Mouse (Mus musculus) heart, adult 2 months (tissue): ENCODE measurements at regions not wholly inside any gene's neighbourhood (a gene's known extent, or its start where the extent isn't known, plus 50 kb on each side); places are given as distances from the start of the nearest gene placed in this dataset.
A peak's percentile ranks its signal among the peaks of the same experiment; 100 is the strongest.

ENCODE experiments used
- DNase-seq, 2 experiments: peaks; one replicate each; pipeline ENCODE4 v3.0.0; 2021
- H3K27ac ChIP-seq: fragments of 200-600 bp; 2 replicates; pipeline ENCODE4 v1.8.1; 2022
- H3K27me3 ChIP-seq: fragments of 200-500 bp; 2 replicates; pipeline ENCODE4 v1.6.1; 2012; ENCODE audit warnings: mild to moderate bottlenecking, low read length, inconsistent platforms, mixed read lengths; ENCODE audit not compliant: control insufficient read depth, insufficient read depth
- H3K36me3 ChIP-seq: fragments of 200-500 bp; 2 replicates; pipeline ENCODE4 v1.6.1; 2012; ENCODE audit warnings: low read length, inconsistent platforms; ENCODE audit not compliant: control insufficient read depth, insufficient read depth
- H3K4me1 ChIP-seq: fragments of 200-500 bp; 2 replicates; pipeline ENCODE4 v1.6.1; 2011; ENCODE audit warnings: low read length; ENCODE audit not compliant: control insufficient read depth, insufficient read depth
- H3K4me3 ChIP-seq: fragments of 200-600 bp; 2 replicates; pipeline ENCODE4 v1.8.1; 2022
- H3K79me2 ChIP-seq: fragments of 200-500 bp; replicated peaks from 2 replicates; pipeline ENCODE4 v1.6.1; 2012; ENCODE audit warnings: mild to moderate bottlenecking, inconsistent platforms, low read length, moderate library complexity, mixed read lengths; ENCODE audit not compliant: control insufficient read depth, insufficient read depth
- H3K9ac ChIP-seq: fragments of 200-500 bp; 2 replicates; pipeline ENCODE4 v1.6.1; 2012; ENCODE audit warnings: low read depth, mild to moderate bottlenecking, control low read depth, inconsistent platforms, low read length, mixed read lengths
- CTCF ChIP-seq: fragments of 200-600 bp; IDR thresholded peaks from 2 replicates; pipeline ENCODE4 v1.8.1; 2022; ENCODE audit warnings: antibody characterized with exemption, mild to moderate bottlenecking, moderate library complexity
- EP300 ChIP-seq: fragments of 200-500 bp; IDR thresholded peaks from 2 replicates; pipeline ENCODE4 v1.6.1; 2011; ENCODE audit warnings: low read depth, low read length, control low read depth; ENCODE audit not compliant: insufficient read depth
- POLR2A ChIP-seq: fragments of 200-500 bp; IDR thresholded peaks from 2 replicates; pipeline ENCODE4 v1.6.1; 2011; ENCODE audit warnings: mild to moderate bottlenecking, low read depth, low read length, control low read depth; ENCODE audit not compliant: insufficient read depth
- WGBS: fragments of 180-500 bp; shearing (Covaris S2); methylation state at CpG from one replicate; pipeline ENCODE4 v1.1.7; 2018; 5-methylcytosine and 5-hydroxymethylcytosine counted together
- intact Hi-C: fragments of 180-260 bp; cut with DNase I; formaldehyde crosslinking; loops from one replicate; pipeline ENCODE4 v1.15.1; 2025

- TF ChIP-seq CTCF = no peak
- no peak for TF ChIP-seq POLR2A
- TF ChIP-seq EP300 = no peak
- Histone ChIP-seq H3K4me1 (peaks cover 14% of the 10 kb centered on the region), H3K4me3 (no peak overlapping the region), H3K27ac (no peak overlapping the region), H3K27me3 (no peaks in the 10 kb centered on the region), H3K79me2 (no peaks in the 10 kb centered on the region), H3K9ac (no peak overlapping the region), H3K36me3 (peaks cover 2% of the 10 kb centered on the region; the same call in 1 of the 2 replicates)
- DNase-seq = no peak
- intact Hi-C loops = no loop called here
- WGBS = 50% methylated on average over 2 of the region's 2 CpGs
Observed at GRCm38 (mm10) chr10:111579481-111579880, 73.4 kb downstream of the Phlda1 start.

GRCm38 (mm10) chr10:111580401-111581100 is 74.5 kb downstream of the Phlda1 start:
- DNase-seq = no peak
- WGBS = 58% methylated on average over 11 of the region's 11 CpGs
- H3K4me1 ChIP-seq = peaks cover 13% of the 10 kb centered on the region

DNA sequence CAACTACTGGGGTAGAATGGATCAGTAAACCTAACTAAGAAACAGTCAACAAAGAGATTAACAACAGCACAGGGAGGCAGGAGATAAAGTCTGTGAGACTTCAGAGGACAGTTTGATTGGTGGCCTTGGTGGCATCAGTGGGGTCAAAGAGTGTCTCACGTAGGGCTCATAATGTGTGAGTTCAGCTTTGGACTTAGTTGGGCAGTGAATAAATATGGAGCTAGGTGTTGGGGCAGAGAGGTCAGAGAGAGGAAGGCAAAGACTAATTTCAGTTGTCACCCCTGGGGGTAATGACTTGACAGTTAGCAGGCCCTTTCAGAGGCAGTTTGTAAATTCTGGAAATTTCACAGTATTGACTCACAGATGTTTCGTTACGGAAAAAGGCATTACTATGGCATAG is 75.8 kb downstream of the Phlda1 start:
- peaks cover 7% of the 10 kb centered on the region for H3K4me1 ChIP-seq
- no peak overlapping the region for H3K9ac ChIP-seq
- no peak overlapping the region for H3K4me3 ChIP-seq
- intact Hi-C loops = loop anchor here (5.0 kb wide), 2 partner anchors 35 to 75 kb away; partner anchors contain the start of gene Phlda1
- 98% methylated on average over 3 of the region's 3 CpGs for WGBS
- H3K27me3 ChIP-seq = no peaks in the 10 kb centered on the region
- no peak for DNase-seq
- no peak overlapping the region for H3K27ac ChIP-seq
- peaks cover 1% of the 10 kb centered on the region; the same call in 1 of the 2 replicates for H3K36me3 ChIP-seq
- H3K79me2 ChIP-seq = no peaks in the 10 kb centered on the region
- no peak for TF ChIP-seq CTCF
- no peak for TF ChIP-seq EP300
- TF ChIP-seq POLR2A = no peak

More at GRCm38 (mm10) chr10:111580401-111581100, 74.5 kb downstream of the Phlda1 start:
- no peaks in the 10 kb centered on the region for H3K79me2 ChIP-seq
- H3K27ac ChIP-seq = no peak overlapping the region
- intact Hi-C loops = loop anchor here (5.0 kb wide), 2 partner anchors 33 to 73 kb away; partner anchors contain the start of gene Phlda1
- peaks cover 2% of the 10 kb centered on the region; the same call in 1 of the 2 replicates for H3K36me3 ChIP-seq
- TF ChIP-seq EP300 (no peak), CTCF (no peak), POLR2A (no peak)
- H3K4me3 ChIP-seq = no peak overlapping the region
- H3K9ac ChIP-seq = no peak overlapping the region
- H3K27me3 ChIP-seq = no peaks in the 10 kb centered on the region

- Histone ChIP-seq H3K36me3 (no peaks in the 10 kb centered on the region), H3K79me2 (no peaks in the 10 kb centered on the region), H3K4me1 (peaks cover 7% of the 10 kb centered on the region), H3K27ac (peak overlapping the region; percentile 51), H3K4me3 (peak overlapping the region; percentile 37), H3K9ac (no peak overlapping the region), H3K27me3 (no peaks in the 10 kb centered on the region)
- peak; percentile 57 to 60 for DNase-seq
- TF ChIP-seq POLR2A = no peak
- no peak for TF ChIP-seq EP300
- no peak for TF ChIP-seq CTCF
- intact Hi-C loops = loop anchor here (5.0 kb wide), 2 partner anchors 35 to 75 kb away; partner anchors contain the start of gene Phlda1
- 44% methylated on average over 14 of the region's 14 CpGs for WGBS
Observed at GRCm38 (mm10) chr10:111582321-111583123, 76.4 kb downstream of the Phlda1 start.

GRCm38 (mm10) chr10:111583124-111583743 is 77.1 kb downstream of the Phlda1 start:
- no peaks in the 10 kb centered on the region for H3K27me3 ChIP-seq
- no peaks in the 10 kb centered on the region for H3K79me2 ChIP-seq
- intact Hi-C loops = loop anchor here (5.0 kb wide), 2 partner anchors 36 to 76 kb away; partner anchors contain the start of gene Phlda1
- H3K4me1 ChIP-seq = peaks cover 7% of the 10 kb centered on the region
- 9% methylated on average over 20 of the region's 20 CpGs for WGBS
- H3K4me3 ChIP-seq = peak overlapping the region; percentile 37
- peak overlapping the region; percentile 51 for H3K27ac ChIP-seq
- DNase-seq = peak in 1 of 2 experiments; percentile 69
- H3K36me3 ChIP-seq = no peaks in the 10 kb centered on the region
- H3K9ac ChIP-seq = peak overlapping the region; percentile 55
- no peak for TF ChIP-seq POLR2A
- TF ChIP-seq CTCF = 0 out of 2 replicates have a peak, but pooled peaks have one; percentile 13

- Histone ChIP-seq H3K27ac (peak overlapping the region; percentile 51), H3K9ac (no peak overlapping the region), H3K4me3 (no peak overlapping the region), H3K36me3 (no peaks in the 10 kb centered on the region), H3K27me3 (no peaks in the 10 kb centered on the region), H3K79me2 (no peaks in the 10 kb centered on the region), H3K4me1 (peaks cover 7% of the 10 kb centered on the region)
- TF ChIP-seq CTCF = no peak
- no peak for TF ChIP-seq POLR2A
- TF ChIP-seq EP300 = no peak
- 84% methylated on average over 5 of the region's 5 CpGs for WGBS
- DNase-seq = no peak
- intact Hi-C loops = loop anchor here (5.0 kb wide), 2 partner anchors 36 to 76 kb away; partner anchors contain the start of gene Phlda1
Observed at GRCm38 (mm10) chr10:111583744-111584152, 77.7 kb downstream of the Phlda1 start.
